Mouse (Mus musculus) spleen, postnatal 0 days (tissue): ENCODE results near the gene Dnhd1. TPM values are rescaled to one million over a fixed set of nuclear protein-coding genes. Genes with fewer than 3 reads are reported as not detected.

Experiments
- polyA plus RNA-seq: library from polyadenylated mRNA; unstranded; fragments of >200 nt; fragmentation: Nextera tagmentation; extraction: Ambion mirVana; gene quantifications from 2 replicates; pipeline ENCODE4 v1.2.1, GENCODE M21; 2015

The Dnhd1 gene
- polyA plus RNA-seq, result 0.37 and 0.51 TPM in 2 replicates

GRCm38 (mm10) chr7:105650639-105651435, at the start of gene Dnhd1:
TSS of gene Dnhd1 (plus strand) at chr7:105650827.

GRCm38 (mm10) chr7:105633127-105633800, 17.4 kb upstream of the Dnhd1 start, which contains the start of gene Trim3:
TSS of gene Trim3 (minus strand) at chr7:105633571.

DNA sequence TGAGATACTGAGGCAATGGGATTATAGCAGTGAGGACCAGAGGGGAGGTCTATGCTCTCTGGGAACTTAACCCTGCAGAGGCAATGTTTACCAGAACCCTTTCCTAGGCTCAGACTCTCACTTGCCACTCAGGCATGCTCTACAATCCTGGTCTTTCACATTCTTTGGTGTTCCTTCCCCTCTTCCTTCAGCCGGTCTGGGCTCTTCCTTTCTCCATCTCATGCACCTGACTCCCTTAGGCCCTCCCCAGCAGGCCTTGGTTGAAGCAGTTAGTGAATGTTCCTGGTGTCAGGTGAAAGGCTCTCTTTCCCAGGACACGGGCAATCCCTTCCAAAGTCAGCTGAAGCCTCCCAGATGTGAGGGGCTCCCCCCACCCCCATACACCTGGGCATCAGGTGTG, 10.9 kb upstream of the Dnhd1 start, which contains the start of gene Timm10b:
Gene Timm10b (plus strand): TSS at position 301 of the 400 bp plus-strand sequence.

GRCm38 (mm10) chr7:105640233-105640893, 10.3 kb upstream of the Dnhd1 start, which contains the start of the genes Arfip2 and Gm45799:
TSS of gene Arfip2 (minus strand) at chr7:105640416.
TSS of gene Gm45799 (plus strand) at chr7:105640552.

GRCm38 (mm10) chr7:105736264-105736901, 85.8 kb downstream of the Dnhd1 start, which contains the start of gene Ilk:
TSS of gene Ilk (plus strand) at chr7:105736592.

GRCm38 (mm10) chr7:105736911-105737521, 86.4 kb downstream of the Dnhd1 start, which contains the start of gene Rrp8:
TSS of gene Rrp8 (minus strand) at chr7:105737385.

GRCm38 (mm10) chr7:105743926-105744590, 93.4 kb downstream of the Dnhd1 start, which contains the start of gene Taf10:
TSS of gene Taf10 (minus strand) at chr7:105744361.

DNA sequence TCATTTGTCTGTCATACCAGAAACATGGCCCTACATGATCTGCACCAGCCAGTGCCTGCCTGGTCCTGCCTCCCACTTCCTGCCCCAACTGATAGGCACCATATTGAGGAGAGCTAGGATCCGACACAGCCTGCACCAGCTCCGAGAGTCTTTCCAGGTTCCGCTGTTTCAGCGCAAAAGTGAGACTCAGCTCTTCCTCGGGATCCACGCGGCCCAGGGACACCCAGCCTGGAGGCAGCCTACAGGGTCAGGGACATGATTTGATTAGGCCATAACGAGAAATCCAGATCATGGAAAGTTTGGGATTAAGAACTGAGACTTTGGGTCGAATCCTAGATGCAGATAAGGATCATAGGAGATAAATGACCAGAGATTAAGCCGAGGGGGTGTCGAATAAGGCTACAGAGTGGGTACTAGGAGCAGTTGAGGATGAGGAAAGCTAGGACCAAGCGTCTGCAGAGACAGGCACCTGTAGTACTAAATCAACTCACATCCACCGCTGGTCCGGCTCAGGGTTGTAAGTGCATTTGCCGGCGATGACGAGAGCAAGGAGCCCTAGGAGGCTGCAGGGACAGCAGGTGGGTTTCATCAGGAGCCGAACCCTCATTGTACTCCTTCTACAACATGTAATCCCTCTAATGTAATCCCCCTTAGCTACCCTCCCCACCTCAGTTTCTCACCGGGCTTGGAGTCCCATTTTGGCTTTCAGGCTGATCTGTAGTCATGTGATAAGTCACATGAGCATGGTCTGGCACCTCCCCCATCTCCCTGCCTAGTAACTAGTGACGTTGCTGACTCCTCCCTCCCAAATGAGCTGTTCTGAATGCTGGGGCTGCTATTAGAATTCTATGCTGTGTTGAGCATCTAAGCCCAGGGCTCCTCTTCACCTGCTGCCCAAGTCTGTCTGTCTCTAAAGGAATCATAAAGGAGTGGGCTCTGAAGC, 101.1 kb downstream of the Dnhd1 start, which contains the start of gene Tpp1:
Gene Tpp1 (minus strand): TSS at position 745 of the 943 bp plus-strand sequence.

Other genes starting within 250 kb of the Dnhd1 start
- gene Cnga4, start 246.3 kb upstream of the Dnhd1 start, polyA plus RNA-seq, result 0.05 TPM in 1 of 2 replicates, not detected in the other
- gene Cckbr, start 225.1 kb upstream of the Dnhd1 start, polyA plus RNA-seq, result not detected in 2 replicates
- 56.0 and 66.3 TPM in 2 replicates for gene Cavin3, start 168.5 kb upstream of the Dnhd1 start, polyA plus RNA-seq
- 17.5 and 18.0 TPM in 2 replicates for gene Smpd1, start 96.5 kb upstream of the Dnhd1 start, polyA plus RNA-seq
- gene Apbb1, start 69.2 kb upstream of the Dnhd1 start, polyA plus RNA-seq, result 3.4 and 4.6 TPM in 2 replicates
- 0.61 and 0.69 TPM in 2 replicates for gene Hpx, start 50.7 kb upstream of the Dnhd1 start, polyA plus RNA-seq
- gene Trim3, start 17.3 kb upstream of the Dnhd1 start, polyA plus RNA-seq, result 6.0 and 8.5 TPM in 2 replicates
- gene Timm10b, start 10.8 kb upstream of the Dnhd1 start, polyA plus RNA-seq, result 172 and 176 TPM in 2 replicates
- 17.2 and 22.3 TPM in 2 replicates for gene Arfip2, start 10.4 kb upstream of the Dnhd1 start, polyA plus RNA-seq
- gene Gm45799, start 10.3 kb upstream of the Dnhd1 start, polyA plus RNA-seq, result 30.2 and 33.3 TPM in 2 replicates
- 153 and 175 TPM in 2 replicates for gene Ilk, start 85.8 kb downstream of the Dnhd1 start, polyA plus RNA-seq
- 17.3 and 17.4 TPM in 2 replicates for gene Rrp8, start 86.6 kb downstream of the Dnhd1 start, polyA plus RNA-seq
- 135 and 154 TPM in 2 replicates for gene Taf10, start 93.5 kb downstream of the Dnhd1 start, polyA plus RNA-seq
- gene Tpp1, start 101.4 kb downstream of the Dnhd1 start, polyA plus RNA-seq, result 43.0 and 44.6 TPM in 2 replicates
- gene Dchs1, start 136.8 kb downstream of the Dnhd1 start, polyA plus RNA-seq, result 1.6 and 2.4 TPM in 2 replicates
- 255 and 272 TPM in 2 replicates for gene Mrpl17, start 160.3 kb downstream of the Dnhd1 start, polyA plus RNA-seq